Mouse (Mus musculus) heart, postnatal 10 days (tissue): Measurements from ENCODE around the gene Pi4k2a. TPM values are rescaled to one million over a fixed set of nuclear protein-coding genes. Genes with fewer than 3 reads are reported as not detected.
A peak's percentile ranks its signal among the peaks of the same experiment; 100 is the strongest.

Experiments used
- DNase-seq, 2 experiments: peaks; one replicate each; pipeline ENCODE4 v3.0.0; 2021
- intact Hi-C: fragments of 180-260 bp; cut with DNase I; formaldehyde crosslinking; loops from one replicate; pipeline ENCODE4 v1.15.1; 2025
- total RNA-seq, 2 experiments: library from RNA; stranded (reverse); gene quantifications; 2 replicates each; pipeline ENCODE4 v1.2.3; 2021

Pi4k2a gene
- total RNA-seq, 2 experiments from 2014 or later, result 16.1 to 17.9 TPM

- peak; percentile 92 to 94 for DNase-seq
- intact Hi-C loops, result loop anchor here (5.0 kb wide), 1 partner anchor 115 kb away; the partner anchor contains the start of gene Ankrd2
Observed at GRCm38 (mm10) chr19:42151990-42152389, 61.7 kb downstream of the Pi4k2a start.

- DNase-seq, result peak in 1 of 2 experiments; percentile 8
- intact Hi-C loops, result no loop called here
Observed at GRCm38 (mm10) chr19:42157493-42158237, 67.4 kb downstream of the Pi4k2a start.

- intact Hi-C loops, result no loop called here
- DNase-seq, result no peak
Observed at GRCm38 (mm10) chr19:42158246-42159017, 68.2 kb downstream of the Pi4k2a start.

- intact Hi-C loops, result no loop called here
- no peak for DNase-seq
Observed at GRCm38 (mm10) chr19:42163764-42164163, 73.5 kb downstream of the Pi4k2a start, which contains the start of gene Zfyve27. TSS of gene Zfyve27 (plus strand) at chr19:42163951.

GRCm38 (mm10) chr19:42164188-42164587, 73.9 kb downstream of the Pi4k2a start:
- DNase-seq, result no peak
- intact Hi-C loops, result no loop called here

- intact Hi-C loops, result loop anchor here (1.0 to 5.0 kb wide), 2 partner anchors 22 to 129 kb away; partner anchors contain the start of gene Ankrd2
- peak; percentile 91 to 97 for DNase-seq
Observed at GRCm38 (mm10) chr19:42166130-42166529, 75.9 kb downstream of the Pi4k2a start.

- intact Hi-C loops, result loop anchor here (1.0 to 5.0 kb wide), 2 partner anchors 22 to 129 kb away; partner anchors contain the start of gene Ankrd2
- DNase-seq, result no peak
Observed at GRCm38 (mm10) chr19:42166766-42167165, 76.5 kb downstream of the Pi4k2a start.

GRCm38 (mm10) chr19:42167489-42167888, 77.2 kb downstream of the Pi4k2a start:
- intact Hi-C loops, result loop anchor here (5.0 kb wide), 1 partner anchor 130 kb away; the partner anchor contains the start of gene Ankrd2
- no peak for DNase-seq

GRCm38 (mm10) chr19:42169322-42169975, 79.2 kb downstream of the Pi4k2a start:
- intact Hi-C loops, result loop anchor here (5.0 kb wide), 1 partner anchor 132 kb away; the partner anchor contains the start of gene Ankrd2
- no peak for DNase-seq

- DNase-seq, result peak; percentile 93
- intact Hi-C loops, result no loop called here
Observed at GRCm38 (mm10) chr19:42170025-42170969, 80.0 kb downstream of the Pi4k2a start.

Other genes starting within 250 kb of the Pi4k2a start
- gene Frat2, start 242.3 kb upstream of the Pi4k2a start, total RNA-seq, result 1 to 10 TPM; 4.7 to 6.9 TPM
- 10 to 100 TPM; 17.7 to 20.9 TPM for gene Rrp12, start 194.3 kb upstream of the Pi4k2a start, total RNA-seq
- 100 to 1,000 TPM; 116 to 154 TPM for gene Pgam1, start 178.5 kb upstream of the Pi4k2a start, total RNA-seq
- gene Exosc1, start 157.0 kb upstream of the Pi4k2a start, total RNA-seq, result 10 to 100 TPM; 13.3 to 15.8 TPM
- 10 to 100 TPM; 27.6 to 29.4 TPM for gene Zdhhc16, start 157.0 kb upstream of the Pi4k2a start, total RNA-seq
- gene Mms19, start 109.3 kb upstream of the Pi4k2a start, total RNA-seq, result 10 to 100 TPM; 18.3 to 25.9 TPM
- gene Ubtd1, start 108.7 kb upstream of the Pi4k2a start, total RNA-seq, result 10 to 100 TPM; 31.4 to 33.8 TPM
- not detected for gene Ankrd2, start 54.5 kb upstream of the Pi4k2a start, total RNA-seq
- 1 to 10 TPM; 1.3 to 2.2 TPM for gene Hoga1, start 44.9 kb upstream of the Pi4k2a start, total RNA-seq
- gene 4933411K16Rik, start 38.2 kb upstream of the Pi4k2a start, total RNA-seq, result under 1 TPM; 0.24 to 0.37 TPM
- gene Morn4, start 4.1 kb upstream of the Pi4k2a start, total RNA-seq, result 1 to 10 TPM; 5.9 to 7.4 TPM
- 10 to 100 TPM; 10.9 to 13.1 TPM for gene Avpi1, start 38.6 kb downstream of the Pi4k2a start, total RNA-seq
- 10 to 100 TPM; 30.3 to 31.2 TPM for gene Marveld1, start 56.9 kb downstream of the Pi4k2a start, total RNA-seq
- gene Zfyve27, start 73.5 kb downstream of the Pi4k2a start, total RNA-seq, result 10 to 100 TPM; 27.6 to 29.6 TPM
- 1 to 10 TPM; 1.0 to 2.3 TPM for gene Sfrp5, start 111.8 kb downstream of the Pi4k2a start, total RNA-seq
- gene Golga7b, start 157.1 kb downstream of the Pi4k2a start, total RNA-seq, result under 1 TPM; 0.29 to 0.30 TPM